Mouse (Mus musculus): ENCODE results near the gene Myl6. TPM values are rescaled to one million over a fixed set of nuclear protein-coding genes. Genes with fewer than 3 reads are reported as not detected.

The Myl6 gene
- total RNA-seq, 4 experiments from 2014 or later, result 486 to 591 (median 538) TPM

DNA sequence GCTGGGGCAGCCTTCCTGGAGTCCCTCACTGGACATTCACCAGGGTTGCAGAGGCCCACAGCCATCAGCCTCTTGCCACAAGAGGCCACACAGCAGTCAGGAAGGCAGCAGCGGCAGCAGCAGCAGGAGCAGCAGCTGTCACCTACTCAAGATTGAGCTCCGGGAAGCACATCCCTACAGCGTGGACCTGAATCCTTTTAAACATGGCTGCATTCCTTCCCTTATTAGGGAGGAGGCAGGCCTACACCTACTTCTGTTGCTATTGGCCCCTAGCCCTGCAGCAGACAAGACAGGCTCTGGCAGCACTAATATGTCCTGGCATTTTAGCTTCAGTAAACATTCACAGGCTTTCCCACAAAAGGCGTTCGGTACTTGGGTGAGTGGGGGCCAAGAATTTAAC is 3.7 kb downstream of the Myl6 start:
- no peak for DNase-seq (ENCODE audit: low spot score in 2 of 2)

DNA sequence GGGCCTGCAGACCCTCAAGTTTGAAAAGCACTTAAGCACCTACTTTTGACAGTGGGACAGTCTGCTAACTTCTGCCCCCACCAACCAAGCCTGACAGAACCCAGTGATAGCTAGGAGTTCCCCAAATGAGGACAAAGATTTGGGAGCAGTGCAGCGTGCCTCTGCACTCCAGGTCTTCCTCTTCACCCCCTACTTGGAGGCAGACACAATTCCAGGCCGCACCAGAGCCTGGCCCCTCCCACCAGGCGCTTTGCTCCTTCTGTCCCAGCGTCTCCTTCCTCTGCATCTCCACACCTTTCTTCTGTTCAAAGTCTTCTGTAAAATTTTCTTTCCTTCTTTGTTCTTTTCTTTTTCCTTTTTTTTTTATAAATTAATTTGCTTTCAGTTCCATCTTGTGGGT is 4.2 kb downstream of the Myl6 start:
- DNase-seq (ENCODE audit: low spot score in 2 of 2), result no peak

DNA sequence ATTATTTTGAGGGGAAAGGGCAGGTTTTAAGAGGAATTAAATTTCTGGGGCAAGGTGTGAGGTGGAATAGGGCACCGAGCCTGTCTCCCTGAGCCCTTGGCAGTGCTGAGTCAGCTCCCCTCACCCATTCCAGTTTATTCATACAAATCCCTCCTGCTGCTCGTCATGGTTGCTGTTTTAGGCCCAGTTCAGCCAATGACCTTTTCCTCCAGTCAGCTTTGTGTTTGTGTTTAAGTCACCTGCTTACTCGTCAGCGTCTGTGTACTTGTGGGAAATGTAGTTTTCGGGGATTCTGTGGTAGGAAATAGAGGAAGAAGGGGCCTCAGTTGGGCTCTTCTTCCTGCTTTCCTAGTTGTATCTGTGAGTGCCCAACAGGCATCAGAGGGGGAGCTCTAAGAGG is 4.6 kb downstream of the Myl6 start:
- no peak for DNase-seq (ENCODE audit: low spot score in 2 of 2)

DNA sequence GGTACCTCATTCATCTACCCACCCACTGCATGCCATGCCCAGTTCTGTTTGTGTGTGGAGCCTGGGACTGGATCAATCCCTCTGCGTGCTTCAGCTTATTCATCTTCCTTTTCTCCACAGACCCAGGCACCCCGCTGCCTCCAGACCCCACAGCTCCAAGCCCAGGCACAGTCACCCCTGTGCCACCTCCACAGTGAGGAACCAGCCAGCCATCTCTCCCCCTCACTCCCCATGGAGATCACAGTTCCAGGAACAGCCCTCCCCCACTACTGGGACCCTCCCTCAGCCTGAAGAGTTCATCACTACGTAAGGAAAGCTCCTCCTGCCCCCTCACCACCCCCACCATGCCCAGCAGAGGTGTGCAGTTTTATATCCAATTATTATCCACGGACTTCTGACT is 5.2 kb downstream of the Myl6 start:
- no peak for DNase-seq (ENCODE audit: low spot score in 2 of 2)

DNA sequence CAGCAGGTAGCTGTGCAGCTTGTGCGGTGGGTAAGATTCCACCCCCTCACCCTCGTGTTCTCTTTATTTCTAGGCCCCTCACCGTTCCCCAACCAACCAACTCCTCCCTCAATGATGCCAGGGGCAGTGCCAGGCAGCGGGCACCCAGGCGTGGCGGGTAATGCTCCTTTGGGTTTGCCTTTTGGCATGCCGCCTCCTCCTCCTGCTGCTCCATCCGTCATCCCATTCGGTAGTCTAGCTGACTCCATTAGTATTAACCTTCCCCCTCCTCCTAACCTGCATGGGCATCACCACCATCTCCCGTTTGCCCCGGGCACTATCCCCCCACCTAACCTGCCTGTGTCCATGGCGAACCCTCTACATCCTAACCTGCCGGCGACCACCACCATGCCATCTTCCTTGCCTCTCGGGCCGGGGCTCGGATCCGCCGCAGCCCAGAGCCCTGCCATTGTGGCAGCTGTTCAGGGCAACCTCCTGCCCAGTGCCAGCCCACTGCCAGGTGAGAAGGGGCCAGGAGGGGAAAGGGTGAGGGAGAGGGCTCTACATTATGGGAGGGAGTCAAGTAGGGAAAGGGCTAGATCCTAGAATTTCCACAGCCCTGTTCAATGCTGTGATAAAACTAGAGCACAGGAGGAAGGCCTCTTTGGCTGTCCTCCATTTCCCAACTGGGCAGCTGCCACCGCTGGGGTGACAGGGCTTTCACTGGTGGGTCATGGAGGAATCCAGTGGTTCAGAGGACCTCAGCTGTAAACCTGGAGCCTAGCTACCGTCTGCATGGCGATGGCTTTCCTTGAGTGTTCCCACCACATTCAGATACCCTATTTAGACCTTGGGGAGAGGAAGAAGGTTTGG is 5.9 kb downstream of the Myl6 start:
- DNase-seq (ENCODE audit: low spot score in 2 of 2), result no peak

DNA sequence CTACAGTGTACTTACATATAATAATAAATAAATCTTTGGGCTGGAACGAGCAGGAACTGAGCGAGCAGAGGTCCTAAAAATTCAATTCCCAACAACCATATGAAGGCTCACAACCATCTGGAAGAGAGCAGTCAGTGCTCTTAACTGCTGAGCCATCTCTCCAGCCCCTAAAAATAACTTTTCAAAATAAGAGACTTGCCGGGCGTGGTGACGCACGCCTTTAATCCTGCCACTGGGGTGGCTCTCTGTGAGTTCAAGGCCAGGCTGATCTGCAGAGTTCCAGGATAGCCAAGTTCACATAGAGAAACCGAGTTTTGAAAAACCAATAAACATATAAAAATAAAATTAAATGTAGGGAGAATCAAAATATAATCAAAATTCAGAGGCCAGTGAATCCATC is 7.6 kb downstream of the Myl6 start:
- DNase-seq (ENCODE audit: low spot score in 2 of 2), result no peak

DNA sequence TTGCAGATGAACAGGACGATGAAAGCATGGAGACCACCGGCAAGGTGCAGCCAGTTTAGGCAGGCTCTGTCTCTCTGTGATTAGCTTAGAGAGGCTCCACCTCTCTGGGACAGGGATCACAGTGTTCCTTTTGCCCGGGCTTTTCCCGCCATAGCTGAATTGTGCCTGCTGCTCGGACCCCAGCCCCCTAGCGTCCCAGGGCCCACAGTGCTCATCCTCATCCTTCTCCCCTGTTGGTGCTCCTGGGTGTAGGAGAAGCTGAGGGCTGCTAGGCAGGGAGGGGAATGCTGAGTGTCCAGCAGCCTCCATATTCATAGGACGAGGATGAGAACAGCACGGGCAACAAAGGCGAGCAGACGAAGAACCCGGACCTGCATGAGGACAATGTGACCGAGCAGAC is 19.6 kb downstream of the Myl6 start:
- no peak for DNase-seq (ENCODE audit: low spot score in 2 of 2)

DNA sequence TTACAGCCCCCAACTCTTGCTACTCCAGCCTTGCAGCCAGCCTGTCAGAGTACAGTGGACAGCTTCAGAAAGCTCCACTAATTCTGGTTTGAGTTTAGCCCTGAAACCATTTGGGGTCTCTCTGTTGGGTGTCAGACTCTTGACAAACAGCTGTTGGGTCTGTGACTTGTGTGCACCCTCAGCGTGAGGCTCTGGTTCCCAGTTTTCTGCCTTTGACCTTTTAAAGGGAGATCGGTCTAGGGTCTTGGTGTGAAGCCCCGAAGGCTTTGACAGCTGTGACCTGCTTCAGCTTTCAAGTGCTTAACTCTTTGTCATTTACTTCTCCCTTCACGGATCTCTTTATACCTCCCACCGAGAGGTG is 33.7 kb downstream of the Myl6 start:
- DNase-seq (ENCODE audit: low spot score in 2 of 2), result no peak

DNA sequence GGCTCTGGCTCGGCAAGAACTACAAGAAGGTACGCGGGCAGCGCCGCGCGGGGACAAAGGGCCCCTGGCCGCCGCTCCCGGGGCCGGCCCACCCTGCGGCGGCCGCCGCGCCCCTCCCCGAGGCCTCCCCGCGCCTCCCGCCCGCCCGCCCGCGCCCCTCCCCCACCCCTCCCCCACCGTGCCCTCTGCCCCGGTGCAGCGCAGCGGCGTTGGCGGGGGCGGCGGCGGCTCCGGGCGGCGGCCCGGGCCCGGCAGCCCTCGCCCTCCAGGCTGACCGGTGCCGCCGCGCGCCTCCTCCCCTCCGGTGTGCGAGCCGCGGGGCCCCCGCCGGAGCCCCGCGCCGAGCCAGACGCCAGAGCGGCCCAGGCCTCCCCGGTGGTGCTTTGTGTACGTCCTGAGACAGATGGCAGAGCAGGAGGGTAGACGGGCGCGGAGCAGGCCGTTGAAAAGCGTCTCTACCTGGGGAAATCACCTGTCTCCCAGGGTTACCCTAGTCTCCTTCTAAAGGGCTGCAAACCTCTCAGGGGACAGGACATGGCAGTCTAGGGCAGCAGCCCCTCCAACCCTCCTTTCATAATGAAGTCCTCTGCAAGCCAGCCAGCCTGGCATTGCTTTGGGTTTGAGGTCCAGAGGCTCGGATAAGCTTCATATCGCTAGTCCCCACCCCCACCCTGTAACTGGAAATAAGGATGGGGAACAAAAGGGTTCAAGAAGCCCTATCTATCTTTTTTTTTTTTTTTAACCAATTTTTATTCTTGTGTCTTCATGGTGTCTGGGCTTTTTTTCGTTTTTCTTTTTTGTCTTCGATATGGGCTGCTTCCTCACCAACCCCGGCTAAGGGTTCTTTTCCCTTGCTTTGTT is 34.3 kb downstream of the Myl6 start:
- DNase-seq (ENCODE audit: low spot score in 2 of 2), result no peak

DNA sequence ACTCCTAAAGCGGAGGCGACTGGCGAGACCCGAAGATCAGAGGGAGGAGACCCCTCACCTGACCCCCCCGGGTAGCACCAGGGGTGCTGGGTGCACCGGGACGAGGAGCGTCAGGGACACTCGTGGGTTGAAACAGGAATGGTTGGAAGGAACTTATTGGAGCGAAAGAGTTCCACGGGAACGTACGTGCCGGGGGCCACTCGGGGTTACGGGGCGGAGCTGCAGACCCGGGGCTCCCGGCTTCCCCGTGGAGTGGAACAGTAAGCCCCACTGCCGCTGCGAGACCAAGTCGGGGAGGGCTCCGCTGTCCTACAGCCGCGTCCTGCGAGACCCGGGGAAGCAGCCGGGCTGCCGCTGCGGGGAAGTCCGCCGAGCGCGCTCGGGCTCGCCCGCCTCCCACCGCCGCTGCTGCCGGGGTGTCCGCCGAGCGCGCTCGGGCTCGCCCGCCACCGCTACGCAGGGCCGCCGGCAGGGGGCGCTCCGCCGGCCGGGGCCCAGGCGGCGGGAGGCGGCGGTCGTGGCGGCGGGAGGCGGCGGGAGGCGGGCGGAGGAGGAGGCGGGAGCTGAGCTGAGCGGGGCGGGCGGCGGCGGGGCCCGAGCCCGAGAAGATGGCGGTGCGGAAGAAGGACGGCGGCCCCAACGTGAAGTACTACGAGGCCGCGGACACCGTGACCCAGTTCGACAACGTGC is 35.1 kb downstream of the Myl6 start, which contains the start of gene Smarcc2:
Gene Smarcc2, plus strand, starts transcription at position 530 of the 690 bp plus-strand sequence.
- DNase-seq (ENCODE audit: low spot score in 2 of 2), result peak; percentile 62 to 74

DNA sequence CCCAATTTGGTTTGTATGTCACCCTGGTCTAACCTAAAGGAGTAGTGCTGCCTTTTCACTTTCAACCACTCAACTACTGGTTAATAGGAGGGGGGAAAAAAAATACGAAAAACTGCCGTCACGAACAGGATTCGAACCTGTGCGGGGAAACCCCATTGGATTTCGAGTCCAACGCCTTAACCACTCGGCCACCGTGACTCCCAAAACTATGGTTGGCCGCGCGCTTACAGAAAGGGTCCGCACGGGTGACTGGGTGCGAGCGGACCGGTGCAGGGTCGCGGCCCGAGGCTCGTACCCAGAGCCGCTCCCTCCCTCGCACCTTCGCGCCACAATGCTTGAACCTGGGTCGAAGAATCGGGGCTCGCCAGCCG is 35.6 kb downstream of the Myl6 start:
- DNase-seq (ENCODE audit: low spot score in 2 of 2), result peak; percentile 83 to 92

DNA sequence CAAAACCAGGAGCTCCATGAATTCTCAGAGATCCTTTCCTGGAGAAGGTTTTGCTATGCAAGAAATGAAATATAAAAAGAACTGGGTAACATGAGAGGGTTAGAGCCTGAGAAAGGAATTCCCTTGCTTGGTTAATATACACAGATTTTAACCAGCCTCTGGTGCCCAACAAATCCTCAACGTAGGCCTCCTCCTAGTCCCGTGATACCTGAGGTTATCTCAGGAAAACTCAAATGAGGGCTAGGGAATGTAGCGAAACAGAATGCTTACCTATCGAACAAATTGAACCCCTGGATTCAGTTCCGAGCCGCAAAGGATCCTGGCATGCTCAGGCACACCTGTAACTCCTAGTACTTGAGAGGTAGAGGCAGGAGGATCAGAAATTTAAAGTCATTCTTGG is 36.3 kb downstream of the Myl6 start:
- no peak for DNase-seq (ENCODE audit: low spot score in 2 of 2)

DNA sequence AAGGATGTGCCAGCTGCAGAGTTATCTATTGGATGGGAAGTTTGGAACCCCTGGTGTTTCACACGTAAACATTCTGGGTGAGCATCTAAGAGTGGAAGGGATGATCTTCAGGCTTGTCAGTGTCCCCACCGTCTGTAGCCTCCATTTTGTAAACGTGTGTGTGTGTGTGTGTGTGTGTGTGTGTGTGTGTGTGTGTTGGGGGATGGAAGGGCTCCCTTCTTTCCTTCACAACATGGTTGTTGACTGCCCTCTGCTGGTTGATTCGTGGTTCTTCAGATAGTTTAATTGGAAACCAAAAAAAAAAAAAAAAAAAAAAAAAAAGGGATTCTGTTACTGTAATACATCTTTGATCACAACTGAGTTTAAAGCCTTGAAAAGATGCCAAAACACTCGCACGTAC is 38.7 kb downstream of the Myl6 start:
- peak; percentile 55 to 61 for DNase-seq (ENCODE audit: low spot score in 2 of 2)

DNA sequence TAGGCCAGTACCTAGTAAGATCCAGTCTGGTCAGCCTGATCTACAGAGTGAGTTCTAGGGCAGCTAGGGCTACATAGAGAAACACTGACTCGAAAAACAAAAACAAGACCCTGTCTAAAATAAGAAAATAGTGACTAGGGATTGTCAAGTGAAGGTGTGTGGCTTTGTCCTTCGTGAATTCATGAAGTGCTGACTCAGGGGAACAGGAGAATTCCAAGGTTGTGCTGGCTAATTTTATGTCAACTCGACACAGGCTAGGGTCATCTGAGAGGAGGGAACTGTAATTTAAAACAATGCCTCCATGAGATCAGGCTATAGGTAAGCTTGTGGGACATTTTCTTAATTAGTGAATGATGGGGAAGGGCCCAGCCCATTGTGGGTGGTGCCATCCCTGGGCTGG is 39.5 kb downstream of the Myl6 start:
- no peak for DNase-seq (ENCODE audit: low spot score in 2 of 2)

DNA sequence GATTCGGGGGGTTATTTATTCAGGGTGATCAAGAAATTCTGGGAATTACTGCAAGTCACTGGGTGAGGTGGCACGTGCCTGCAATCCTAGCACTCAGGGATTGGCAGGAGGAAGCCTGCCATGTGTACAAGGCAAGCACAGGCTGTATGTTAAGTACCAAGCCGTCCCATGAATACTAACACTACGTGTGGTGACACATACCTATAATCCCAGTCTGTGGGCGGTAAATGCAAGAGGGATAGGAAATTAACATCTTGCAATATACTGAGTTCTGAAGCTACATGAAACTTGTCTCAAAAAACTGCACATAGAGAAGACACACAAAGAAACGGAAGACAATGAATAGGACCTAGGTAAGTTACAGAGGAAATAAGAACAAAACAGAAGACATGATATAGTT is 42.9 kb downstream of the Myl6 start:
- DNase-seq (ENCODE audit: low spot score in 2 of 2), result no peak

DNA sequence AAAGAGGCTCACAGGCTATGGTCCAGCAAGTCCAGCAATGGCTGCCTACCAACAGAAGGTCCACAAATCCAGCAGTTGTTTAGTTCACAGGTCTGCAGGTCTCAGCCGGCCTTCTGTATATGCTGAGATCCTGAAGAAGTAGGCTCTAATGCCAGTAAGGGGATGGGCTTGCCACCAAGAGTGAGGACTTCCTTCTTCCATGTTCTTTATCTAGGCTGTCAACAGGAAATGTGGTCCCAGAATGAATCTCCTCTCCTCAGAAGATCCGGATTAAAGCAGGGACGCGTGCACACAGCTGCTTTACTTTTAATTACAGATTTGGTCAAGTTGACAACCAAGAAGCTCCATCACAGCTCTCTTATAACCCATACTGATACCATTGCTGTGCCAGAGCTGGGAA is 48.5 kb downstream of the Myl6 start:
- no peak for DNase-seq (ENCODE audit: low spot score in 2 of 2)

DNA sequence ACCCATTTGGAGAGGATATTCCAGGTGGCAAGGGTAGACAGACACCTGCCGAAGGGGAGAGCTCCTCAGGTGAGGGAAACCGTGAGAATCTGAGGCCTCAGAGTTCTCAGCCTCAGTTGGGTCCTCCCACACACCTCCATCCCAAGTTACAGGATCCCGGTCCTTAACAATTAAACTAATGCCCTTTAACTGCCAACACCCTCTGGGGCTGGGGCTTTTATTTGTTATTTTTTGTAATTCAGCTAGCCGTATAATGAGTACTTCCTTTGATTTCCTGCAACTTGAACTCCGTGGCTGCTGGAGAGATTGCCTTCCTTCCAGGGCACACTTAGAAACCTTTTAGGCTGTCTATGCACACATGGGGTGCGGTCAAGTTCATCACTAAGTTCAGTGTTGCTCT is 49.6 kb downstream of the Myl6 start:
- DNase-seq (ENCODE audit: low spot score in 2 of 2), result no peak

DNA sequence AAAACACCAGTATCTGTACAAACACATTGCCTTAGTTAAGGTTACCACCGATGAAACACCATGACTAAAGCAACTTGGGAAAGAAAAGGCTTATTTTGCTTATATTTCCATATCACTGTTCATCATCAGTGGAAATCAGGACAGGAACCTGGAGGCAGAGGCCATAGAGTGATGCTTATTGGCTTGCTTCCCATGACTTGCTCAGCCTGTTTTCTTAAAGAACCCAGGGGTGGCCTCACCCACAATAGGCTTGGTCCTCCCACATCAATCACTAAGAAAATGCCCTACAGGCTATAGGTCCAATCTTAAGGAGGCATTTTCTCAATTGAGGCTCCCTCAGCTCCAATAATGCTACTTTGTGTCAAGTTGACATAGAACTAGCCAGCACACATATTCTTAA is 51.2 kb downstream of the Myl6 start:
- DNase-seq (ENCODE audit: low spot score in 2 of 2), result no peak

DNA sequence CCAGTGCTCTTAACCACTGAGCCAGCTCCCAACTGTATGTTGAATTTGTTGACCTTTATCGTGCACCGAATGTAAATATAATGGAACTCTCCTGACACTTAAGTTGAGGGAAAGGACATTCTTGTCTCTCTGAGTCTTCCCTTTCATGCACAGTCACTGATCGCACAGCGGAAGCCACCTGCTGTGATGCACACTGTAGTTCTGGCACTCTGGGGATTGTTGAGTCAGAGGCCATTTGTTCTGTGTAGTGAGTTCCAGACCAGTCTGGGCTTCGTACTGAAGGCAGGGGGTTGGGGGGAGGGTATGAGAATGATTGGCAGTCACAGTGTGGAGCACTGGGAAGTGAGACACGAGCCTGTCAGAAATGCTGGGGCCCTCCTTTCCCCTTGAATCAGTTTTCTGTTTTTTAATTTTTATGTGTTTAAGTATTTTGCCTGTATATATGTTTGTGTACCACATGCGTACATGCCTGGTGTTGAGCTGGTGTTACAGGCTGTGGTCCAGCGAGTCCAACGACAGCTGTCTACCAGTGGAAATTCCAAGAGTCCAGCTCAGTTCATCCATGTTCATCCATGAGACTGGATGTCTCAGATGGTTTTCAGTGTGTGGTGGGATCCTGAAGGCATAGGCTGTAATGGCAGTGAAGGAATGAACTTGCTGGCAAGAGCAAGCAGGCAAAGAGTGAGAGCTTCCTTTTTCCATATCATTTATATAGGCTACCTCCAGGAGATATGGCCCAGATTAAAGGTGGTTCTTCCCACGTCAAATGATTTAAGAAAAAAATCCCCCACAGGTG is 52.4 kb downstream of the Myl6 start:
- DNase-seq (ENCODE audit: low spot score in 2 of 2), result no peak

All from layer of hippocampus, adult 8-10 months (tissue).